Mouse (Mus musculus) brain, adult 2 months (tissue): Measurements from ENCODE around the gene Gnb1.

Experiments used
- DNase-seq: peaks from one replicate; pipeline ENCODE4 v3.0.0; 2011; ENCODE audit warnings: low read depth, low spot score

Gene Gnb1

GRCm38 (mm10) chr4:155485521-155485920 is 5.6 kb upstream of the Gnb1 start:
- DNase-seq: no peak

GRCm38 (mm10) chr4:155487746-155488145 is 3.4 kb upstream of the Gnb1 start:
- DNase-seq: no peak

GRCm38 (mm10) chr4:155488232-155489025 is 2.7 kb upstream of the Gnb1 start:
- DNase-seq: peak; percentile 44

GRCm38 (mm10) chr4:155489101-155489970 is 1.8 kb upstream of the Gnb1 start:
- DNase-seq: no peak

- DNase-seq: no peak
These were observed 705 bp upstream of the Gnb1 start for GRCm38 (mm10) chr4:155490456-155490855.

GRCm38 (mm10) chr4:155491529-155492130 is 469 bp downstream of the Gnb1 start:
- DNase-seq: no peak

GRCm38 (mm10) chr4:155492131-155492633 is 1.0 kb downstream of the Gnb1 start:
- DNase-seq: peak; percentile 66

- no peak for DNase-seq
These were observed 3.7 kb downstream of the Gnb1 start for GRCm38 (mm10) chr4:155494891-155495290.

- DNase-seq: no peak
These were observed 6.8 kb downstream of the Gnb1 start for GRCm38 (mm10) chr4:155497963-155498362.

GRCm38 (mm10) chr4:155501126-155501525 is 10.0 kb downstream of the Gnb1 start:
- DNase-seq: peak; percentile 40

- no peak for DNase-seq
These were observed 13.9 kb downstream of the Gnb1 start for GRCm38 (mm10) chr4:155505067-155505466.

- DNase-seq: no peak
These were observed 14.6 kb downstream of the Gnb1 start for GRCm38 (mm10) chr4:155505671-155506295.

GRCm38 (mm10) chr4:155508614-155509013 is 17.5 kb downstream of the Gnb1 start:
- DNase-seq: no peak

GRCm38 (mm10) chr4:155510981-155511380 is 19.8 kb downstream of the Gnb1 start:
- DNase-seq: no peak

GRCm38 (mm10) chr4:155514810-155515209 is 23.6 kb downstream of the Gnb1 start:
- DNase-seq: no peak

GRCm38 (mm10) chr4:155517948-155518517 is 26.9 kb downstream of the Gnb1 start:
- no peak for DNase-seq

GRCm38 (mm10) chr4:155522327-155522726 is 31.2 kb downstream of the Gnb1 start:
- no peak for DNase-seq

- no peak for DNase-seq
These were observed 34.6 kb downstream of the Gnb1 start for GRCm38 (mm10) chr4:155525751-155526150.

GRCm38 (mm10) chr4:155529294-155529693 is 38.1 kb downstream of the Gnb1 start:
- no peak for DNase-seq

- no peak for DNase-seq
These were observed 58.8 kb downstream of the Gnb1 start for GRCm38 (mm10) chr4:155549993-155550392.

- no peak for DNase-seq
These were observed 59.3 kb downstream of the Gnb1 start for GRCm38 (mm10) chr4:155550446-155550845.
